Mouse (Mus musculus): ENCODE results near the gene Zbtb37. TPM values are rescaled to one million over a fixed set of nuclear protein-coding genes. Genes with fewer than 3 reads are reported as not detected.

Zbtb37 gene
- 33.4 TPM for total RNA-seq (2023)

GRCm38 (mm10) chr1:161034435-161035280 is at the start of gene Zbtb37:
Zbtb37 (minus strand) TSS chr1:161034849.

DNA sequence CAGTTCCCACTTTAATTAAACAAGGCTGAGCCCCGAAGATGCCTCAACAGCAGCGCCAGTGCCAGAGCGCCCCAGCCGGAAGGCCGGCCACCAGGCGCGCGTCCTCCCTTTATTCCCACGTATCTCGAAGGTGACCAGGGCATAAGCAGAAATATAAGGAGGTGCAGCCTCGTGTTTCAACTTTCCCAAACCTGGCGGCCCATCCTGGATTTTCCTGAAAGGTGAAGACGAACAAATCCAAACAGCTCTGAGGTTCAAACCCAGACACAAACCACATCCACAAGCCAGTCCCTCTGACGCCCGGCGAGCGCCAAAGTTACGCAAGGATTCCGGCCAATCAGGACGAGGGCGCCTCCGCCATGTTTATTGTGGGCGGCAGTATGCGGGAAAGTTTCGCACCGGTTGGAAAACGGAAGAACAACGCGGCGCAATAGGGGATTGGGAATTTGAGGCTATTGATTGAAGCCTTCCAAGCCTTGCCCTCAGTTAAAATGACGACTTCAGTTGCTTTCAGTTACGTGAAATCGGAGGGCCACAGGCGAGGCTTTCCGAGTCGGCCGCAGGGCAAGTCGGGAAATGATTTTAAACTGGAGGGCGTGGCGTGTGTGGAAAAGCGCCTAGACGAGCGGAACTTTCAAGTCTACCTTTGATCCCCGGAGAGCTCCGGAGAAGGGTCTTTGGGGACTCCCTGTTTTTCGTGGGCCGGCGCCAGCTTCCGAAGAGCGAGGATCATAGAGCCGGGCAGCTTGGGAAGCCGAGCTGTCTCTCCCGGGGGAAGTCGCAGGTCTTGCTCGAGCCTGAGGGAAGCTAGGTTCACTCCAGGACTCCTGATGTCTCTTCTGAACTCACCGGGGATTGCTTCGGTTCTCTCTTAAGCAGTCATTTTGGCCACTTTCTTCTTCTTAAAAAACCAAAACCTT is 36.0 kb upstream of the Zbtb37 start, which contains the start of the genes Dars2 and Cenpl:
Gene Dars2 (minus strand): TSS at position 307 of the 920 bp plus-strand sequence.
Gene Cenpl (plus strand): TSS at position 362 of the 920 bp plus-strand sequence.

DNA sequence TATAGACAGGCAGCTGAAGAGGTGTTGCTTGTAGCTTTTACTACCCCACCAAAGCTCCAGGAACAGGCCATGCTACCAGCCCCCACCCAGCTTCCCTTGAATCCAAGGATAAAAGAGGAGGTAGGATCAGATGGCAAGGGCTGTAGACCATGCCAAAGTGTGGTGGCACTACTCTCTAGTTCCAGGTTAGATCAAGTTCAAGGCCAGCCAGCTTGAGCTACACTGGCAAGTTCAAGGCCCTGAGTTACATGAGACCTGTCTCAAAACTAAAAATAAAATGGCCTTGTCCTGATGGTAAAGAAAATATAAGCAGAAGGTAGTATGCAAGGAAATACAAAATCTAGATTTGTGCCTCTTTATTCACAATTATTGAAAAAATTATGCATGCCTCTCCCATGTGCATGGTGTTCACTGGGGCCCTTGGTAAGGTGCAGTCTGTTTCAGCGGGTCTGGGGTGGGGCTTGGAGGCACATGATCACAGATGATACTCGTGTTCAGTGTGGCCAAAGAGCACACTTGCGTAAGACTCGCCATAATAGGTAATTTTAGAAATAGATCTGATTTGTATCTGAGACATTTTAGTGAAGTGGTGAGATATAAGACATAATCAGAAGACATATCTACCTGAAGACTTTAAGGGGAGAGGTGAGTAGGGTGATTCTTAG is 56.4 kb downstream of the Zbtb37 start, which contains the start of gene Serpinc1:
Gene Serpinc1 (plus strand): TSS at position 515 of the 665 bp plus-strand sequence.

Other genes starting within 250 kb of the Zbtb37 start
- 198 TPM for gene Rabgap1l, start 241.6 kb downstream of the Zbtb37 start, total RNA-seq (2023)
- 75.6 TPM for gene Rc3h1, start 128.4 kb downstream of the Zbtb37 start, total RNA-seq (2023)
- gene Serpinc1, start 56.3 kb downstream of the Zbtb37 start, total RNA-seq (2023), result 5.1 TPM
- 14.5 TPM for gene Dars2, start 35.8 kb upstream of the Zbtb37 start, total RNA-seq (2023)
- 8.7 TPM for gene Cenpl, start 35.9 kb upstream of the Zbtb37 start, total RNA-seq (2023)
- 25.8 TPM for gene Klhl20, start 96.7 kb upstream of the Zbtb37 start, total RNA-seq (2023)
- gene Ankrd45, start 107.8 kb upstream of the Zbtb37 start, total RNA-seq (2023), result not detected
- gene Tex50, start 124.5 kb upstream of the Zbtb37 start, total RNA-seq (2023), result not detected
- gene Prdx6, start 216.4 kb upstream of the Zbtb37 start, total RNA-seq (2023), result 389 TPM